Mouse (Mus musculus) liver, embryonic 14.5 days (tissue): ENCODE measurements around the gene Fbxw4.

Experiments
- CTCF ChIP-seq: IDR thresholded peaks from 2 replicates; pipeline ENCODE4 v1.5.1; 2016; ENCODE audit warnings: antibody characterized with exemption, low read depth, control low read depth
- EP300 ChIP-seq: IDR thresholded peaks from 2 replicates; pipeline ENCODE4 v1.6.1; 2016; ENCODE audit warnings: antibody characterized with exemption, low read depth

DNA sequence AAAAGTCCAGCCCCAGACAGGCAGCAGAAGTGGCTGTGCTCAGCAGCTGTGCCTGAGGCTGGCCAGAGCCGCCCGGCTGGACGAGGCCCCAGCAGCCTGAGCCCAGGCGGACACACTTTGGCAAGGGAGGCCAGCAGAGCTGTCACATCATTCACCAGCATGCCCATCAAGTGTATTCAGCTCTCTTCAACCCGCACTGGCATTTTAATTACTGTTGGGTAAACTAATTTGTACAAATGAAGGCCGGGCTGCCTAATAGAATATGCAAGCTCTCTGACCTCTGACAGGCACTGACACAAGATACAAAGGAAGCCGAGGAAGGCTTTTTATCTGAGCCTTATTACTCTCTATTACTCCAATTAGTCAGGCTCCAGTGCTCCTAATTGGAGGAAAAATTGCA, 64.1 kb downstream of the Fbxw4 start:
- TF ChIP-seq EP300 (no peak), CTCF (no peak)
